In genomic region chr17:43166091-43166490, GRCm38 (mm10) we compare ENCODE assay signal across 23 mouse cellular contexts.
A peak's percentile ranks its signal among the peaks of the same experiment; 100 is the strongest.
DNase-seq lines count a peak whose midpoint lies in the region; ATAC-seq lines count a peak whose summit lies in the region.
"Had no signal": no experiment of that assay in that cellular context is flagged by ENCODE, and none has a peak within 500 bp of the region (broad histone marks: within the 10 kb centered on the region; RNA-seq: fewer than 3 reads in every experiment).

No protein-coding gene starts in this region.

- H3K9me3 ChIP-seq in heart, embryonic 10.5 days = no peaks in the 10 kb centered on the region
- no peaks in the 10 kb centered on the region for H3K9me3 ChIP-seq in kidney, embryonic 14.5 days (ENCODE audit: control insufficient read depth, low read length)
- H3K9me3 ChIP-seq in forebrain, embryonic 16.5 days (ENCODE audit: control insufficient read depth, low read length) = no peaks in the 10 kb centered on the region
- H3K9me3 ChIP-seq: embryonic facial prominence, embryonic 15.5 days; forebrain, embryonic 15.5 days; heart, embryonic 15.5 days; liver, embryonic 15.5 days; neural tube, embryonic 13.5 days; stomach, embryonic 15.5 days had no signal

- no peak overlapping the region for H3K4me3 ChIP-seq in heart, embryonic 10.5 days
- H3K4me3 ChIP-seq in kidney, embryonic 14.5 days (ENCODE audit: low read length) = no peak overlapping the region
- no peak overlapping the region for H3K4me3 ChIP-seq in forebrain, embryonic 16.5 days (replicated peaks; ENCODE audit: low read length)
- H3K4me3 ChIP-seq: embryonic facial prominence, embryonic 15.5 days; forebrain, embryonic 15.5 days; heart, embryonic 15.5 days; liver, embryonic 15.5 days; myocyte; neural tube, embryonic 13.5 days; stomach, embryonic 15.5 days had no signal

- intact Hi-C loops in heart, postnatal 36 days (cut with DNase I) = no loop called here
- intact Hi-C loops in left cerebral cortex, postnatal 36 days (cut with DNase I) = no loop called here

- H3K27me3 ChIP-seq in heart, embryonic 10.5 days (ENCODE audit: insufficient read depth, poor library complexity, severe bottlenecking) = peaks cover 10% of the 10 kb centered on the region; the same call in 1 of the 2 replicates
- H3K27me3 ChIP-seq in kidney, embryonic 14.5 days (ENCODE audit: control insufficient read depth, insufficient read depth, low read length) = no peaks in the 10 kb centered on the region
- H3K27me3 ChIP-seq in forebrain, embryonic 16.5 days (replicated peaks; ENCODE audit: control insufficient read depth, insufficient read depth, low read length) = no peaks in the 10 kb centered on the region
- H3K27me3 ChIP-seq: embryonic facial prominence, embryonic 15.5 days; forebrain, embryonic 15.5 days; heart, embryonic 15.5 days; liver, embryonic 15.5 days; neural tube, embryonic 13.5 days; stomach, embryonic 15.5 days had no signal

- H3K36me3 ChIP-seq in heart, embryonic 10.5 days = no peaks in the 10 kb centered on the region
- no peaks in the 10 kb centered on the region for H3K36me3 ChIP-seq in kidney, embryonic 14.5 days (ENCODE audit: control insufficient read depth, insufficient read depth, low read length)
- no peaks in the 10 kb centered on the region for H3K36me3 ChIP-seq in forebrain, embryonic 16.5 days (ENCODE audit: control insufficient read depth, insufficient read depth)
- H3K36me3 ChIP-seq: embryonic facial prominence, embryonic 15.5 days; forebrain, embryonic 15.5 days; heart, embryonic 15.5 days; liver, embryonic 15.5 days; neural tube, embryonic 13.5 days; stomach, embryonic 15.5 days had no signal

- no peak overlapping the region for H3K4me2 ChIP-seq in kidney, embryonic 14.5 days (replicated peaks; ENCODE audit: low read depth, low read length)
- no peak overlapping the region for H3K4me2 ChIP-seq in forebrain, embryonic 16.5 days (ENCODE audit: low read length)
- H3K4me2 ChIP-seq: embryonic facial prominence, embryonic 15.5 days; forebrain, embryonic 15.5 days; heart, embryonic 15.5 days; liver, embryonic 15.5 days; neural tube, embryonic 13.5 days; stomach, embryonic 15.5 days had no signal

- peak; percentile 77; the same call in 1 of the 2 replicates for ATAC-seq in kidney, embryonic 14.5 days (ENCODE audit: low FRiP score, low TSS enrichment)
- no peak for ATAC-seq in forebrain, embryonic 16.5 days
- ATAC-seq: CD4-positive, CD25-positive, alpha-beta regulatory T cell, adult 4 months; forebrain, embryonic 15.5 days; hindbrain, embryonic 16.5 days; intestine, embryonic 16.5 days; midbrain, embryonic 16.5 days had no signal

- H3K4me1 ChIP-seq in heart, embryonic 10.5 days = no peaks in the 10 kb centered on the region
- no peaks in the 10 kb centered on the region for H3K4me1 ChIP-seq in kidney, embryonic 14.5 days (ENCODE audit: control insufficient read depth, insufficient read depth, low read length)
- H3K4me1 ChIP-seq in forebrain, embryonic 16.5 days (replicated peaks; ENCODE audit: control insufficient read depth, insufficient read depth, low read length) = no peaks in the 10 kb centered on the region
- H3K4me1 ChIP-seq: embryonic facial prominence, embryonic 15.5 days; forebrain, embryonic 15.5 days; heart, embryonic 15.5 days; liver, embryonic 15.5 days; neural tube, embryonic 13.5 days; stomach, embryonic 15.5 days had no signal

- 77% methylated on average over 4 of the region's 4 CpGs for WGBS in heart, embryonic 10.5 days
- WGBS in kidney, embryonic 14.5 days = 46% methylated on average over 4 of the region's 4 CpGs
- 77% methylated on average over 4 of the region's 4 CpGs for WGBS in forebrain, embryonic 16.5 days

- no peak overlapping the region for H3K27ac ChIP-seq in heart, embryonic 10.5 days
- no peak overlapping the region for H3K27ac ChIP-seq in kidney, embryonic 14.5 days (ENCODE audit: low read depth, low read length)
- H3K27ac ChIP-seq in forebrain, embryonic 16.5 days (ENCODE audit: low read length) = no peak overlapping the region
- H3K27ac ChIP-seq: embryonic facial prominence, embryonic 15.5 days; forebrain, embryonic 15.5 days; heart, embryonic 15.5 days; liver, embryonic 15.5 days; neural tube, embryonic 13.5 days; stomach, embryonic 15.5 days had no signal

- no peak overlapping the region for H3K9ac ChIP-seq in kidney, embryonic 14.5 days (ENCODE audit: low read depth, low read length)
- H3K9ac ChIP-seq in forebrain, embryonic 16.5 days (replicated peaks; ENCODE audit: low read depth, low read length) = no peak overlapping the region
- H3K9ac ChIP-seq: embryonic facial prominence, embryonic 15.5 days; forebrain, embryonic 15.5 days; heart, embryonic 15.5 days; liver, embryonic 15.5 days; neural tube, embryonic 13.5 days; stomach, embryonic 15.5 days had no signal

- peak; percentile 69 for DNase-seq in heart, embryonic 10.5 days (ENCODE audit: low spot score)
- no peak for DNase-seq in heart, postnatal 36 days
- DNase-seq in kidney, postnatal 25 days = peak; percentile 43 to 85
- no peak for DNase-seq in thymus, postnatal 4 days
- no peak for DNase-seq in left cerebral cortex, postnatal 36 days (ENCODE audit: low spot score in 2 of 2)
- DNase-seq: adrenal gland, postnatal 14 days; cerebellum, adult 8-10 months; gastrocnemius, postnatal 14 days; lung, postnatal 4 days; retina, postnatal 1 day had no signal

Comparison
In these comparisons a context has a peak if more than half of its experiments do, and no peak if none do; other contexts are left out.
1. DNase-seq: peak in heart, embryonic 10.5 days (single experiment) and kidney, postnatal 25 days (2 of 2); none in heart, postnatal 36 days (0 of 2), thymus, postnatal 4 days (single experiment) and left cerebral cortex, postnatal 36 days (0 of 2).